Mouse (Mus musculus) kidney, postnatal 10 days (tissue): ENCODE results near the gene Vmn2r39.
"Not testable (repeated sequence)": the region's sequence is repeated elsewhere in the genome, so short reads cannot be mapped to it uniquely, and the experiment has no call there.

Experiments used
- DNase-seq: peaks from one replicate; pipeline ENCODE4 v3.0.0; 2021; ENCODE audit warnings: mixed read lengths

Vmn2r39 gene

GRCm38 (mm10) chr7:9030698-9031097, at the start of gene Vmn2r39:
TSS of gene Vmn2r39 (minus strand) at chr7:9030798.
- DNase-seq = not testable (repeated sequence)

GRCm38 (mm10) chr7:9065353-9065752, 34.8 kb upstream of the Vmn2r39 start:
- DNase-seq = not testable (repeated sequence)
